Mouse (Mus musculus) inflammation-experienced regulatory T-cells, adult 6 months (primary cell): ENCODE results near the gene Obox5. TPM values are rescaled to one million over a fixed set of nuclear protein-coding genes. Genes with fewer than 3 reads are reported as not detected.
"Not testable (repeated sequence)": the region's sequence is repeated elsewhere in the genome, so short reads cannot be mapped to it uniquely, and the experiment has no call there.

Source experiments
- ATAC-seq: one replicate; pipeline ENCODE4 v1.8.0; 2017
- polyA plus RNA-seq, 3 experiments: library from polyadenylated mRNA; unstranded; fragments of 100-300 nt; shearing (Covaris generic); gene quantifications; one replicate each; pipeline ENCODE4 v1.2.1; 2017

The Obox5 gene
- not detected for polyA plus RNA-seq

- ATAC-seq = not testable (repeated sequence)
Observed at GRCm38 (mm10) chr7:15749831-15750230, at the start of gene Obox5. TSS of gene Obox5 (plus strand) at chr7:15750131.

- ATAC-seq = not testable (repeated sequence)
Observed at GRCm38 (mm10) chr7:15749296-15749695, 635 bp upstream of the Obox5 start.

Other genes starting within 250 kb of the Obox5 start
- under 1 TPM in 1 of 3 experiments, not detected in 2; 0.19 TPM for gene Obox3, start 110.2 kb upstream of the Obox5 start, polyA plus RNA-seq
- not detected for gene Obox6, start 89.5 kb downstream of the Obox5 start, polyA plus RNA-seq
- not detected for gene Crx, start 129.8 kb downstream of the Obox5 start, polyA plus RNA-seq
- not detected for gene Crxos, start 132.5 kb downstream of the Obox5 start, polyA plus RNA-seq
- 100 to 1,000 TPM; 681 to 943 (median 889) TPM for gene Selenow, start 172.3 kb downstream of the Obox5 start, polyA plus RNA-seq
- gene Nop53, start 195.9 kb downstream of the Obox5 start, polyA plus RNA-seq = 100 to 1,000 TPM; 272 to 320 (median 288) TPM
- under 1 TPM in 2 of 3 experiments, not detected in 1; 0.19 to 0.34 TPM for gene Ehd2, start 217.4 kb downstream of the Obox5 start, polyA plus RNA-seq